15 mouse cellular contexts compared by ENCODE assay signal in genomic region chr5:118732221-118732620, GRCm38 (mm10).
DNase-seq lines count a peak whose midpoint lies in the region.
"Had no signal": no experiment of that assay in that cellular context is flagged by ENCODE, and none has a peak within 500 bp of the region (broad histone marks: within the 10 kb centered on the region; RNA-seq: fewer than 3 reads in every experiment).

No protein-coding gene starts in this region.

- intact Hi-C loops in left cerebral cortex, postnatal 4 days (cut with DNase I), result loop anchor here (10.0 kb wide), 3 partner anchors 137 to 397 kb away; partner anchors contain the start of gene Med13l
- intact Hi-C loops in left cerebral cortex, postnatal 36 days (cut with DNase I), result loop anchor here (5.0 to 10.0 kb wide), 2 partner anchors 397 to 460 kb away; no protein-coding TSS in a partner anchor

- peak; percentile 67 for DNase-seq in cerebellum, adult 9-11 months
- no peak for DNase-seq in cerebellum, adult 8-10 months
- DNase-seq in left cerebral cortex, postnatal 4 days, result peak; percentile 70
- no peak for DNase-seq in left cerebral cortex, postnatal 36 days (ENCODE audit: low spot score in 2 of 2)
- DNase-seq in cerebellum, postnatal 25 days, result peak; percentile 62 to 70
- peak; percentile 53 for DNase-seq in retina, postnatal 7 days (ENCODE audit: low read depth, low spot score)
- no peak for DNase-seq in gastrocnemius, postnatal 4 days (ENCODE audit: low spot score in 2 of 2)
- DNase-seq: adrenal gland, postnatal 25 days; heart, adult 11 months; kidney, adult 11 months; kidney, postnatal 4 days; liver; right cerebral cortex, adult 18-20 months; right cerebral cortex, postnatal 4 days; thymus, postnatal 25 days had no signal

Comparison
In these comparisons a context has a peak if more than half of its experiments do, and no peak if none do; other contexts are left out.
1. DNase-seq: peak in cerebellum, adult 9-11 months (single experiment), left cerebral cortex, postnatal 4 days (single experiment), cerebellum, postnatal 25 days (2 of 2) and retina, postnatal 7 days (single experiment); none in cerebellum, adult 8-10 months (single experiment), left cerebral cortex, postnatal 36 days (0 of 2) and gastrocnemius, postnatal 4 days (0 of 2).